Mouse (Mus musculus) mouse trophoblast stem cell (cell line): ENCODE data around the gene Acvr1.

Experiments
- in situ Hi-C, 2 experiments: fragments of 300-500 bp; cut with MseI, MboI; formaldehyde crosslinking; loops; 2 replicates in 1 of 2; 3 replicates in 1 of 2; pipeline ENCODE4 v1.15.1; 2025

The Acvr1 gene

GRCm38 (mm10) chr2:58557045-58557845 is 9.7 kb downstream of the Acvr1 start:
- in situ Hi-C loops = no loop called here

- in situ Hi-C loops = no loop called here
These were observed 14.7 kb downstream of the Acvr1 start for GRCm38 (mm10) chr2:58552296-58552695.

- in situ Hi-C loops = no loop called here
These were observed 15.1 kb downstream of the Acvr1 start for GRCm38 (mm10) chr2:58551866-58552265.

GRCm38 (mm10) chr2:58550488-58550887 is 16.5 kb downstream of the Acvr1 start:
- in situ Hi-C loops = no loop called here

- in situ Hi-C loops = no loop called here
These were observed 17.0 kb downstream of the Acvr1 start for GRCm38 (mm10) chr2:58549960-58550359.

GRCm38 (mm10) chr2:58548943-58549342 is 18.0 kb downstream of the Acvr1 start:
- in situ Hi-C loops = no loop called here

- in situ Hi-C loops = no loop called here
These were observed 20.7 kb downstream of the Acvr1 start for GRCm38 (mm10) chr2:58546264-58546663.

GRCm38 (mm10) chr2:58544368-58544767 is 22.6 kb downstream of the Acvr1 start:
- in situ Hi-C loops = no loop called here

- in situ Hi-C loops = no loop called here
These were observed 23.7 kb downstream of the Acvr1 start for GRCm38 (mm10) chr2:58543252-58543651.

GRCm38 (mm10) chr2:58538196-58538595 is 28.8 kb downstream of the Acvr1 start:
- in situ Hi-C loops = no loop called here

GRCm38 (mm10) chr2:58536796-58537195 is 30.2 kb downstream of the Acvr1 start:
- in situ Hi-C loops = no loop called here

- in situ Hi-C loops = no loop called here
These were observed 31.7 kb downstream of the Acvr1 start for GRCm38 (mm10) chr2:58535233-58535632.

- in situ Hi-C loops = no loop called here
These were observed 32.6 kb downstream of the Acvr1 start for GRCm38 (mm10) chr2:58534379-58534778.

GRCm38 (mm10) chr2:58533521-58534001 is 33.4 kb downstream of the Acvr1 start:
- in situ Hi-C loops = no loop called here

- in situ Hi-C loops = no loop called here
These were observed 34.6 kb downstream of the Acvr1 start for GRCm38 (mm10) chr2:58532260-58532850.

GRCm38 (mm10) chr2:58530521-58530920 is 36.4 kb downstream of the Acvr1 start:
- in situ Hi-C loops = no loop called here

- in situ Hi-C loops = no loop called here
These were observed 37.0 kb downstream of the Acvr1 start for GRCm38 (mm10) chr2:58529860-58530440.

GRCm38 (mm10) chr2:58529384-58529783 is 37.6 kb downstream of the Acvr1 start:
- in situ Hi-C loops = no loop called here

GRCm38 (mm10) chr2:58527786-58528185 is 39.2 kb downstream of the Acvr1 start:
- in situ Hi-C loops = no loop called here

GRCm38 (mm10) chr2:58524356-58524755 is 42.6 kb downstream of the Acvr1 start:
- in situ Hi-C loops = no loop called here

- in situ Hi-C loops = no loop called here
These were observed 43.1 kb downstream of the Acvr1 start for GRCm38 (mm10) chr2:58523894-58524293.

GRCm38 (mm10) chr2:58523097-58523496 is 43.9 kb downstream of the Acvr1 start:
- in situ Hi-C loops = no loop called here

- in situ Hi-C loops = no loop called here
These were observed 45.3 kb downstream of the Acvr1 start for GRCm38 (mm10) chr2:58521621-58522020.
